Mouse (Mus musculus) kidney, postnatal 10 days (tissue): ENCODE measurements around the gene Glg1.
"Not testable (repeated sequence)": the region's sequence is repeated elsewhere in the genome, so short reads cannot be mapped to it uniquely, and the experiment has no call there.

ENCODE experiments used
- DNase-seq: peaks from one replicate; pipeline ENCODE4 v3.0.0; 2021; ENCODE audit warnings: mixed read lengths

Glg1 gene

GRCm38 (mm10) chr8:111258631-111259407 is at the start of gene Glg1:
TSS of gene Glg1 (minus strand) at chr8:111259216.
- peak; percentile 97 for DNase-seq

GRCm38 (mm10) chr8:111305031-111305730 is 46.2 kb upstream of the Glg1 start:
- peak; percentile 38 for DNase-seq

GRCm38 (mm10) chr8:111304359-111304758 is 45.3 kb upstream of the Glg1 start:
- no peak for DNase-seq

DNA sequence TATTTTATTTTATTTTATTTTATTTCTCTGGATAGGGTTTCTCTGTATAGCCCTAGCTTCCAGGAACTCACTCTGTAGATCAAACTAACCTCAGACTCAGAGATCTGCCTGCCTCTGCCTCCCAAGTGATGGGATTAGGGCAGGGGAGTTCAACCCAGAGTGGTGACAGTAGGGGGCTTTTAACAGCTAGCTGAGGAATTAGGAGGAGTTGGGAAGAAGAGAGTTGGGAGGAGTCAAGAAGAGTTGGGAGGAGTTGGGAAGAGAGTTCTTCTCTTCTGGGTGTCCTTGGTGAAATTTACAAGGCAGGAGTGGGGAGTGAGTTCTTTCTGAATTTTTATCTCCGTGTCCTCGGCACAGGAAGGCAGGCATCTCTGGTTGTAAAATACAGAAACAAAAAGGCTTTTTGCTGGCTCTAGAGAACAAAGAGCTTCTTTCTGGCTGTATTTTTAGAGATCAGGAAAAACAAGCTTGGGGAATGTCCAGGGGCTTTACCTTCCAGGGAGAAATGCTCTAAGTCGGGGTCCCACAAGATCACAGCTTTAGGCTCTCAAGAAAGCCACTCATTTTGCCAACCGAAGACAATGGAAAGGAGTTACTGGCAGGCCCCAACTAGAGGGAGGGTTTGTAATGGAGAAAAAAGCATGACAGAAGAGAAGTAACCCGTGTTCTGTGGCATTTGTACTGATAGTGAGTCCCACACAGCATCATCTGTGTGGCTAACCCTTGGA is 44.2 kb upstream of the Glg1 start:
- not testable (repeated sequence) for DNase-seq

DNA sequence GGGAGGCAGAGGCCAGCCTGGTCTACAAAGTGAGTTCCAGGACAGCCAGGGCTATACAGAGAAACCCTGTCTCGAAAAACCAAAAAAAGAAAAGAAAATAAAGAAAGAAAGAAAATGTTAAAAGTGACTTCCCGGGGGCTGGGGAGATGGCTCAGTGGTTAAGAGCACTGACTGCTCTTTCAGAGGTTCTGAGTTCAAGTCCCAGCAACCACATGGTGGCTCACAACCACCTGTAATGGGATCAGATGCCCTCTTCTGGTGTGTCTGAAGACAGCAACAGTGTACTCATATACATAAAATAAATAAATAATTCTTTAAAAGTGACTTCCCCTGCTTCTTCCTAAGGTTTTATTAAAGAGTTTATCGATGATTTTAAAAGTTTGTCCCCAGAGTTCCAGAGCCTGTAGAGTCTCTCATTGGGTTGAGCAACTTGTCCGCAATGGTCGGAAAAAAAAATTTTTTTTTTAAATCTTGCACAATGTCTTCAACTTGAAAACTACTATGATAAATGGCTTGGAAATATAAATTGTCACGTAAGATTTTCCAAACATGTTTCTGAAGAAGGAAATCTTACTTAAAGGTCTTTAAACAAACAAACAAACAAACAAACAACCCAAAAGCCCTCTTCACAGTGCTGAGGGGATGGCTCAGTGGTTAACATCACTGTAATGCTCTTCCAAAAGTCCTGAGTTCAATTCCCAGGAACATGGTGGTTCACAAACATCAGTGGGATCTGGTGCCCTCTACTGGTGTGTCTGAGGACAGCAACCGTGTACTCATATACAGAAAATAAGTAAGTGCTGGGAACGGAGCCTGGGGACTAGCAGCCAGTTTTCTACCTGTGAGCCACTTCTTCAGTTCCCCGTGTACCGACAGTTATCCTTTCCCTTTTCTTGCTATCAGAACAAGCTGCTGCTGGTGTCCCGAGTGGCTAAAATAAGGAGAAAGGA is 41.9 kb upstream of the Glg1 start:
- peak; percentile 22 for DNase-seq

- DNase-seq = peak; percentile 98
Observed at GRCm38 (mm10) chr8:111299821-111300568, 41.0 kb upstream of the Glg1 start, which contains the start of gene Rfwd3. TSS of gene Rfwd3 (minus strand) at chr8:111300222.

DNA sequence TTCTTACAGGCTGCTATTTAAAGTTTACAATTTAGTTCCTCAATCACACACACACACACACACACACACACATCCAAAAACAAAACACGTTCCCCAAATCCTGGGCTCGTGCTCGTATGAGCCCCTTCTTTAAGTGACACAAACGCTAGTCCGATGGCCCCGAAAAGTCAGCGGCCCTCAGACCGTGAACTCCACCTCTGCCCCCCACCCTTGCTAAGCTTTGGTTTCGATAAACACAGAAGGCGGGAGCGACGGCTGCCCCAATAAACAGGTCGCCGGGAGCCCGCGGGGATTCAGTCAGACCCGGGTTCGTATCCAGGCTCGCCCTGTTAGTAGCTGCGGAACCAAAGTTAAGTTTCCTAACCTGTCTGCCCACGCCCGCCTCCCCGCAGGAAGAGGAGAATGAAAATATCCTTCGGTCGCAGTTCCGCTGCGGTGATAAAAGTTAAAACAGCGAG is 40.4 kb upstream of the Glg1 start:
- DNase-seq = peak; percentile 71

DNA sequence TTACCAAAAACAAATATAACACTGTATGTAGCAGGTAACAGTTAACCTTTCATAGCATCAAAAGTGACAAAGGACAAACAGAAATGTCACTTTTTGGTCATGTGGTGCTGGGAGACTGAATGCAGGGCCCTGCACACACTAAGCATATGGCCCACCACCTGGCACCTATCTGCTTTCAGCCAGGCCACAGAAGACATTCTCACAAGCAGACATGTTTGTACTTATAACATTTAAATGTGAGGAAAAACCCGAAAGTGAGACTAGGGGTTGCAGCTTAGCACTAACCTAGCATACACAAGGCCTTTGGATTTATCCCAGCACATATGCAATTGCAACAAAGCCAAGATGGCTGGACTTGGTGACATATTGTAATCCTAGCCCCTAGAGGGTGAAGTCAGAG is 39.0 kb upstream of the Glg1 start:
- no peak for DNase-seq

DNA sequence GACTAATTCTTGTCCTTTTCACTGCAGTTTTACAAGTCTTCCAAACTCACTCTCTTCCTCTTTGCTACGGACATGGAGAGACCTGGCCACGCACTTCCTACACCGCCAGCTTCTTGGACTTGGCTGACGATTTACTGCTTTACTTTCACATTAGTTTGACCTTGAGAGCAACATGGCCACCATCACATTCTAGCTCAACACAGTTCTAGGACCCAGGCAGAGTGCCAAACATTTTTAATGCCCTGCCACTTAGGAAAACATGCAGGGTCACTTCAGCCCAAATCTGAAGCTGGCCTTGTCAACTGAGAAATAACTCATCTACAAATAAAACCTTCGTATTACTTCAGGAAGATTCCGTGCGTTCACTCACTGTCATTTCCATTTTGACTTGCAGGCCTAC is 32.7 kb upstream of the Glg1 start:
- peak; percentile 59 for DNase-seq

- no peak for DNase-seq
Observed at GRCm38 (mm10) chr8:111290586-111290985, 31.6 kb upstream of the Glg1 start.

- no peak for DNase-seq
Observed at GRCm38 (mm10) chr8:111285603-111286002, 26.6 kb upstream of the Glg1 start.

DNA sequence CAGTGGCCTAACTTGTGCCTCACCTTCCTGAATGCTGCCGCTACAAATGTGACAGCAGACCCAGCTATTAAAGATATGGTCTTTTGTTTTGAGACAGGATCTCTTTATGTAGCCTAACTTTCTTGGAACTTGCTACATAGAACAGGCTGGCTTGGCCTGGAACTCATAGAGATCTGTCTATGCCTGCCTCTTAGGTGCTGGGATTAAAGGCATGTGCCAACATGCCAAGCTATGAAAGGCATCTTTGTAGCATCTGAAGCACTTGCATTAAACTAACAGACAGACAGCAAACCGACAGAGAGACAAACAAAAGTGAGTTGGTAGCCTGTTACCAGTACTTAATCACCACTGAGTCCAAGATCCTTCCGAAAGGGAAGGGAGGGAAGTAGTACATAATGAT is 23.1 kb upstream of the Glg1 start:
- no peak for DNase-seq

- no peak for DNase-seq
Observed at GRCm38 (mm10) chr8:111268277-111268676, 9.3 kb upstream of the Glg1 start.

- DNase-seq = not testable (repeated sequence)
Observed at GRCm38 (mm10) chr8:111266161-111266560, 7.1 kb upstream of the Glg1 start.

DNA sequence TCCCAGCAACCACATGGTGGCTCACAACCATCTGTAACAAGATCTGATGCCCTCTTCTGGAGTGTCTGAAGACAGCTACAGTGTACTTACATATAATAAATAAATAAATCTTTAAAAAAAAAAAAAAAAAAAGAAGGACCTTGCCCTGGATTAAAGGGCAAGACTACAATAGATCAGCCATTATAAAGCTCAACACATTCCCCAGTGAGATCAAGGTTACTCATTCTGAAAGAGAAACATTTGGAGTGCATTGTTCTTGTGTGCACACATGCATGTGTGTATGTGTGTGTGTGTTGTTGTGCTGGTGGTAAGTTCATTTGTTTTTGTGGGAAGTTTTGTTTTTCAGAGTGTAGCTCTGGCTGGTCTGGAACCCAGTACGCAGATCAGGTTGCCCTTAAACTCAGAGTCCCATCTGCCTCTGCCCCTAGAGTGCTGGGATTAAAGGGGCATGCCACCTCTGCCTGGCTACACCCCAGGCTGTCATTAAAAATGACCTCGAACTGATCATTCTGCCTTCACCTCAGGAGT is 5.7 kb upstream of the Glg1 start:
- DNase-seq = no peak

DNA sequence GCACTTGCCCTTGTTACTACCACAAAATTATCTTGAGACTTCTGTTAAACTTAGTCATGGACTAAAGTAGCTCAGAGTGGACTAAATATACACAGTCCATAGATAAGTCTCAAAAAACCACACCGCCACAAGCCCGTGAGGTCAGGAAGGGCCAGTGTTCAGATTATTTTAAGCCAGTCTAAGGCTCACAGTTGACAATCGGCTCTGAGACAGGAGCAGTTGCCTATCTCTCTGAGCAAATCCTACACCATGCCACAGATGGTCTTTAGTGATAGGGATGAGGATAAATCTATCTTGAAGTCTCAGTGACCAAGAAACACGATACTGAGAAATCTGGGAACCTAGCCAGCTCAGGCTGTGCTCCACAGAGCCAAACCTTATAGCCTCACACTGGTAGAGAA is 3.0 kb upstream of the Glg1 start:
- DNase-seq = peak; percentile 20

- peak; percentile 53 for DNase-seq
Observed at GRCm38 (mm10) chr8:111260251-111260650, 1.2 kb upstream of the Glg1 start.

GRCm38 (mm10) chr8:111259408-111259741 is 359 bp upstream of the Glg1 start:
- no peak for DNase-seq

- no peak for DNase-seq
Observed at GRCm38 (mm10) chr8:111258010-111258630, 896 bp downstream of the Glg1 start.

GRCm38 (mm10) chr8:111252487-111253112 is 6.4 kb downstream of the Glg1 start:
- DNase-seq = no peak
